Mouse (Mus musculus) spleen, postnatal 10 days (tissue): Measurements from ENCODE around the gene Efemp2.

Experiments used
- DNase-seq, 2 experiments: peaks; one replicate each; pipeline ENCODE4 v3.0.0; 2021 to 2022; ENCODE audit warnings: low spot score in 2 of 2

Gene Efemp2

DNA sequence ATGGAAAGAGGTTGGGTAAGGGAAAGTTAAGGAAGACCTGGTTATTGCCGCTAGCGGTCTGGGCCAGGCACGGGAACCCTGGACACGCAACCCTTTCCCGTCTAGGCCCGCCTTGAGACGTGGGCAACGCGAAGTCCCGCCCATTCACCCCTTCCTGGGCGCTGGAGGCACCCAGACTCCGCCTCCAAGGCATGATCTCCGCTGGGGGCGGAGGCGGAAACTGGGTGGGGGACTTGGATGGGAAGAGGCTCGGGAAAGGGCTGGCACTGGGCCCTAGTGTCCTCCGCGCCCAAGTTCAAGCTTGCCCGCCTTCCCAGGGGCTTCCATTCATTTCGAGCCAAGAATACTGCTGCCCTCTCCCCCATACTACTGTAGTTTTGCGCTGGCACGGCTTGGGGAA lies at the start of gene Efemp2:
Gene Efemp2 (plus strand): TSS at position 235 of the 400 bp plus-strand sequence.
- peak in 1 of 2 experiments; percentile 47 for DNase-seq

DNA sequence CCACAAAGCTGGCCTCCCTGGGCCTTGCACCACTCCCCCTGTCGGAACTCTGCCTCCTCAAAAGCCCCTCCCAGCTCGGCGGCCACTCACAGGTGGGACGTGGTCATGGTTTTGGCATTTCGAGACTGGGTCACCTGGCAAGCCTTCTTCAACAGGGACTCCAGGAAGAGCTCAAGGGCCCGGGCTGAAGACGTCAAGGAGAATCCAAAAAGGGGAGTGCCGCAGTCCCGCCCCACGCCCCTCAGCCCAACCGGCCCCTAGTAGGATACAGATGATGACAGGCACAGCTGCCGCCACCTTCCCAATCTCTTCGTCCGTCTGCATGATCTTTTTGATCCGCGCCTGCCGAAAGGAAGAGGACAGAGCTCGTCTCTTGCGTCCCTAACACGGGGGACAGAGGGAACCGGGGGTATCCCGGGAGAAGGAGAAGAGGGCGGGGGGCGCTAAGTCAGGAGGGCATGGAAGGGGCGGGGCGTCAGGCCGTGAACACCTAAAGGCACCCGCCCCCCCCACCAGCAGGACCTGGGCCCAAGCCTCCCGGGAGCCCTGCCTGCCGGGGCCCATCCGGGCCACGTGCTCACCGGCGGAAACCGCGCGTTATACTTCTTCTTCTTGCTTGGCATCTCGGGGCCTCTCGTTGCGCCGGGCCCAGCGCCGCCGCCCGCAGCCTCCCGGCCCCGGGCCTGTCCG lies 49.5 kb upstream of the Efemp2 start:
- peak; percentile 70 to 79 for DNase-seq

DNA sequence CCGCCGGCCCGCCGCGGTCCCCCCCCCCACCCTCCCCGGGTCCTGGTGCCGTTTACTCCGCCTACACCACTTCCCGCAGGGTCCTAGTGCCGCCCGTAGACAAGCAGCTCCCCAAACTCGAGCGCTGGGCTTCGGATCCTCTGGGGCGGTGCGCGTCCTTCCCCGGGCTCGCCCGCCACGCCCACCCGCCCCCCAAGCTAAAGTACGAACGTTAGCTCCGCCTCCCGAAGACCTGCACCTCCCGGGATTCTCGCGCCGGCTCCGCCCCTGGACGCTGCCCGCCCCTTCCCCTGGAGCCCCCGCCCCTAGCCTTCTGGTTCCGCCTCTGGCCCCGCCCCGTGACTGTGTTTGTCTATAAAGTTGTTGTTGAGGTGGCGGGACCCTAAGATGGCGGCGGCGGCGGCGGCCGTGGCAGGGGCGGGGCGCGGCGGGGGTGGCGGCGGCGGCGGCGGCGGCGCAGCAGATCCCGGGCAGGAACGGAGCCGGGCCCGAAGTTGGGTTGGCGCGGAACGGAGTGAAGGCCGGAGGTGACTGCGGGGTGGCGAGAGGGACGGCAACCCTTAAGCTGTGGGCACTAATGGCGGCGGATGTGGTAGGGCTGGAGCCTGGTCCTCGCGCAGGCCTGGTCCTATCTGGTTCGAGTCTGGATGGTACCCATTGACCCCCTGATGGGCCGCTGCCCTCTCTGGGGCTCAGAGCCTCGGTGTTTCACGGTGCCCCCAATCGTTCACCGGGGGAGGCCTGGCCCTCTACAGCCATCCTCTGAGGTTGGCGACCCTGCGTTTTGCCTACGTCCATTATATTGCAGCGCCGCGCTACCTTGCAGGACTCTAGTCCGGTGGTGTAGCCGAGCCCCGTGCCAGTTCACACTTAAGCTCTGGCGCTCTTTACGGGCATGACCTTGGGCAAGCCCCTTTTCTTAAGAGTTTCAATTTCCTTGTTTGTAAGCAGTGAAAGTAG lies 48.7 kb upstream of the Efemp2 start, which contains the start of the genes Drap1 and AI837181:
Gene Drap1 (minus strand): TSS at position 198 of the 960 bp plus-strand sequence.
Gene AI837181 (plus strand): TSS at position 363 of the 960 bp plus-strand sequence.
- peak; percentile 94 to 98 for DNase-seq

DNA sequence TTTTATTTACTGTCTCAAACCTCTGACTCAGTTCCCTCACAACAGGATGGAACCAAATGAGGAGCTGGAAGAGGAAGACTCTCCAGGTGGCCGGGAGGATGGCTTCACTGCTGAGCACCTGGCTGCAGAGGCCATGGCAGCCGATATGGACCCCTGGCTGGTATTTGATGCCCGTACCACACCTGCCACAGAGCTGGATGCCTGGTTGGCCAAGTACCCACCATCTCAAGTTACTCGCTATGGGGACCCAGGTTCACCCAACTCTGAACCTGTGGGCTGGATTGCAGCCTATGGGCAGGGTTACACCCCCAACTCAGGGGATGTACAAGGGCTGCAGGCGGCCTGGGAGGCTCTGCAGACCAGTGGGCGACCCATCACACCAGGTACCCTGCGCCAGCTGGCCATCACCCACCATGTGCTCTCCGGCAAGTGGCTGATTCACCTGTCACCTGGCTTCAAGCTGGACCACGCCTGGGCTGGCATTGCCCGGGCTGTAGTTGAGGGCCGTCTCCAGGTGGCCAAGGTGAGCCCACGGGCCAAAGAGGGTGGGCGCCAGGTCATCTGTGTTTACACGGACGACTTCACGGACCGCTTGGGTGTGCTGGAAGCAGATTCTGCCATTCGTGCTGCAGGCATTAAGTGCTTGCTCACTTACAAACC lies 47.7 kb upstream of the Efemp2 start:
- DNase-seq: no peak

DNA sequence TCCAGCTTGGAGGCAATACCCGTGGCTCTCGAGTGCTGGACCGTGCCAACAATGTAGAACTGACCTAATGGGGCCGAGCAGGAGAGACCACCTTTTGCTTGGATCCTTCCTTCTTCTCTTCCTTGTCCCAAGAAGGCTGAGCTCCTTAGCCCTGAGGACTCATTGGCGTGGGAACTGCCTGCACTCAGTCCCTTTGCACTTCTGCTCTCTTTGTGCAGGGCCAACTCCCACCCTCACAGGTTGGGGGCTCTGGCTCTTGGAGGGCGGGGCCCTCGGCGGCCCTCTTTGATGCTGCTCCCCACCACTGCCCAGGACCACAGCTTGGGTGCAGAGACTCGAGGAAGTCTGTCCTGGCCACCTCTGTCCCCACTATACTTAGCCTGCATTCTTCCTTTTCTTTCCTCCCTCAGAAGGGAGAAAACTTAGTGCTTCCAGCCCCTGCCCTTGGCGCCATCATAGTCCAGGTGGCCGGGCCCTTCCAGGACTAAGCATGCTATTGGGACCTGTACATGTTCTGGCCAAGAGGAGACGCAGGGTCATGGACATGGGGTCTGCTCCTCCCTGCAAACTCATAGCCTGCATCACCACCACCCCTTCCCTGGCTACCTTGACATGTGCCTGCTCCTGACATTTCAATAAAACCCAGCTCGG lies 47.0 kb upstream of the Efemp2 start:
- DNase-seq: no peak

DNA sequence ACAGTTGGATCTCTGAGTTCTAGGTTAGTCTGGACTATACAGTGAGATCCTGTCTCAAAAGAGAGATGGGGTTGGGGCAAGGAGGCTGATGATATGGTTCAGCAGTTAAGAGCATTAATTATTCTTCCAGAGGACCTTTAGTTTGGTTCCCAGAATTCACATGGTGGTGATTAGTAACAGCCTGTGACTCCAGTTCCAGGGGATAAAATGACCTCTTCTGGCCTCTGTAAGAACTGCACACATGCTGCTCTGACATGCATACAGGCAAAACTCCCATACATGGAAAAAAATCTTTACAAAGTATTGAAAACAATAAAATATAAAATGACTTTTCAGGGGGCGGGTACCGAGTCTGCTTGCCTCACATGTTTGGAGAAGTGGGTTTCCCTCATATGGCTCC lies 45.7 kb upstream of the Efemp2 start:
- peak in 1 of 2 experiments; percentile 46 for DNase-seq

DNA sequence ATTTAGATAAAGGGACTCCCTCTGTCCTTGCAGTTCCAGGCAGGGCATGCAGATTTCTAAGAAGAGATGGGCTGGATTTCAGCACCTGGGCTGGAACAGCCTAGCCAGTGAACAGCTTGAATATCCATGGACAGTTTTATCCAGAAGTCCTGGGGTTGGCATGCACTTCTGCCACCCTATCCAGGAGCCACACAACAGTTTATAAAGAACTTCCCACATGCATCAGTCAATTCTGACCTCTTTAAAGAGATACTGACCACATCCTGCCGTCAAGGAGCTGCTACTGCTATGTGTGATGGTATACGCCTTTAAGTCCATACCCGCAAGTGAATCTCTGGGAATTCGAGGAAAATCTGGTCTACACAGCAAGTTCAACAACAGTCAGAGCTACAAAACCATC lies 44.5 kb upstream of the Efemp2 start:
- no peak for DNase-seq

DNA sequence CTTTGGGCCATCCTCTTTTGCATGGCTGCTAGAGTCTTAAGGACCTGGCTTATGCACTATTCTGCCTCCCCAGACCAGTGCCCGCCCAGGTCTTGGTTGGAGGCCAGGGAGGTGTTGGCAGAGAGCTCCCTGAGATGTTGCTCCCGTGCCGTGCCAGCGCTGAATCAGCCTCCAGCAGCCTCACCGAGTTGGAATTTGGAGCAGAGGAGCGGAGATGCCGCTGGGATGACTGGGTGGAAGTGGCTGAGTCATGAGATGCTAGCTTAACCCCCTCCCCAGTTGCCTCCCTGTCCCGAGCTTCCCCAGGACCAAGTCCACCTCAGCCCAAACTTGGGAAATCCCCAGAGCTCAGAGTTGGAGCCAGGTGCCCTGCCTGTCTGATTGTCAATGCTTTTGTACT lies 43.9 kb upstream of the Efemp2 start:
- no peak for DNase-seq

DNA sequence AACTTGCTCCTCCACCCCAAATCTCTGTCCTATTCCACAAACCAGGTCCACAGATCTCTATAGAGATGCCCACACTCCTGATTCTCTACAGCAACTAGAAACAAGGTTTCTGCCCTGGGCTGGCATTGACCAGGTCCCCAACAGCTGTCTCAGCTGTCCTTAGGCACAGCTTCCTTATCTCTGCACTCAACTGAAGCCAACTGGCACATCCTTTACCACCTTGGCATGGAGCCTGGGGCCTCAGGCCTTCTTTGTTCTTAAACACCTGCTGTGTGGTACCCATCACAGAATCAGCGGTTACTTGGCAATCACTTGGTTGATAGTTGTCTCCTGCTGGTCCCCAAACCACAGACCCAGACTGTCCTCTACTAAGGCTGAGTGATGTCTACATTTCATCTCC lies 43.3 kb upstream of the Efemp2 start:
- no peak for DNase-seq

DNA sequence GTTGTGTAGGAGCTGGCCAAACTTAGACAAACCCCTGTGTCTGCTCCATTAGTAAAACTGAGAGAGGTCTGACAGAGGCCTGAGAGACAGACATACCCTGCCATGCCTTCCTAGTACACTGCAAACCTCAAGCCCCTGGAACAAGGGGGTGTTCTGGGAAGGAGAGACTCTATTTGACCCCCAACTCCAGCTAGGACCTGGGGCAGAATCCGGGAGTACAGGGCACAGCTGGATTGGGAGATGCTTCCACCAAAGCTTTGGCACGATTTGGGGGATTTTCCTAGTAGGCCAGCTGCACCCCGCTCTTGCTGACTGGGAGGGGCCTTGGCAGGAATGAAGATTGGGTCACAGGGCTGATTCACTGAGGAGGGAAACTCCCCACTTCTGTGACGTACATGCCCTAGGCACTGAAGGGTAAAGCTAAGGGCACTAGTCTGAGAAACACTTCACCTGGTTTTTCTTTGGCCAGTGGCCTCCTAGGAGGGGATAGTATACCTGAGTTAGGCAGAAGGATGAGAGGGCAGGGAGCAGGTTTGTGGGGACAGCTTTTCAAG lies 41.8 kb upstream of the Efemp2 start:
- DNase-seq: no peak

DNA sequence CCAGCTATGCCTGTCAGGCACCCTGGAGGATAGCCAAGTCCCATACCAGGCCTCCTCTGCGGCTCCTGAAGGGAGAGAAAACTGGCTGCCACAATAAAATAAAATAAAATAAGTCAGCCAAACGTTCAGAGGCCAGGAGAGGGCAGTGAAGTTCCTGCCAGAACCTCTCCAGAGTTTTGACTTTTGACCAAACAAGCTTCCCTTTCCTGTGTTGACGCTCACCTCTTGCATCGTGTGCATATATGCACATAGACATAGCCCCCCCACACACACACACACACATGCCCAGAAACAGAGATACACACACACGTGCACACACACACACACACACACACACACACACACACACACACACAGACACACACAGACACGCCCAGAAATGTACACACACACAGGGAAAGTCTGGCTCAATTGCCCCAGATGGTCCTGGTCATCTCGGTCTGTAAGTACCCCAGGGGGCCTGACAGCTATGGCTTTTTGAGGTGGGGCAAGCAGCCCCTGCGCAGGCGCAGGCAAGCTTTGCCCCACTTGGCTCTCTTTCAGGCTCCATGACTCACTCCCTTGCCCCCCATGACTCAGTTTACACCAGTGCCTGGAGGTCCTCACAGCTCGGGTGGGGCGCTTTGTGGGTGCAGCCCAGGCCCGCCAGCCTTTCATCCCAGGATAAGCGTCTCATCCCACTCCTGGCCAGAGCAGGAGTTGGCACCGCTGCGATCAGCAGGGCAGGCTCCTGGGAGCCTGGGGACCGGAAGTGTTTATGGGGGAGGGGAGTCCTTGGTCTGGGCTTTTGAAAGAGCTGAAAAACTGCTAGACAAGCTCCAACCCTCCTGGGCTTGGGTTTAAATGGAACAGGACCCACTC lies 40.5 kb upstream of the Efemp2 start:
- peak in 1 of 2 experiments; percentile 54 for DNase-seq

DNA sequence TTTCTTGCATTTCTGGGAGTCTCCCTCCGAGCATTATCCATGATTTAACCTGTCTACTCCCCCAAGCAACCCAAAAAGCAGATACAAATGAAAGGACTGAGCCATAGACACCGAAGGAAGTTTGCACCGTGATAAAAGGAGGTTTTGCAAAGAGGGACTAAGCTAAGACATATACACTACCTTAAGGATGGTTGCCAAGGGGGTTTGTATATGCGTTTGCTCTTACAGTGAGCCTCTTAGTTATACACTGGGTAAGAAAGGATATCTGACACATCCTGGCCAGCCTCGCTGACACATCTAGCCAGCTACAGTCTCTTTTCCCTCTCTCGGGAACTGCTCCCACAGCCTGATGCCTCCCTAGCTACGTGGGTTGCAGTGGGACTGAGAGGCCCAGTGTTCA lies 39.8 kb upstream of the Efemp2 start:
- DNase-seq: no peak

DNA sequence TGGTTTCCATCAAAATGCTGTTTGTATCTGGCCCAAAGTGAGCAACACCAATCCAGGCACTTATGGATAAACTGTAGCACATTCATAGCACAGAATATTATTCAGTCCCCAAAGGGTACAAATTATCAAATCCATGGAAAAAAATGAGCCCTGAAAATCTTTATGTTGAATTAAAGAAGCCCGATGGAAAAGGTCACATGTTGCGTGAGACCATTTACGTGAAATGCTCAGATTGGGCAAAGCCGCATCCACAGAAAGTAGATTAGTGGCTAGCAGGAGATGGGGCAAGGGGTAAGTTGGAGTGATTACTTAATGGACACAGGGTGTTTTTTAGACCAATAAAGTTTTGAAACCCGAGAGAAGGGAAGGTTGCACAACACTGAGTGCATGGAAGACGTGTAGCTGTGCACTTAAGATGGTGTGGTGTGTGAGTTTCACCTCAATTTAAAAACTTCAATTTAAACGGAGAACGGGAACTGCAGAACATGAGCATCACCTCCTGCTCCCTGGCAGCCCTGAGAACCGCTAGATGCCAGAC lies 29.3 kb upstream of the Efemp2 start:
- DNase-seq: no peak

DNA sequence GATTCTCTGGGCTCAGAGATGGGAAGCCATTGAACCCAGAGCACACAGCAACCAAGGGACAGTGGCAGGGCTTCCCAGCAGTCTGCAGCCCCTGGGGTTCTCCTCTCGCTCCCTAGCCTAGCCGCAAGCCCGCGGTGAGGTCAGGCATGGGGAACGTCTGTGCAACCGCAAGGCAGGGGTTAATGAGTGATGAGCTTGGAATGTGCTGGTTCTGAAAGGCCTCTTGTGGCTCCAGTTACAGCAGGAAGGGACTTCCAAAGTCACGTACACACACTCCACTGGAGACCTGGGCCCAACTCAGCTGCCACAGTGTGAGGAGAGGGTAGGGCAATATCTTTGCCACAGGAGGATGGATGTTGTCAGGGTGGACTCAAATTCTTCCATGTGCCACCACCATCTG lies 28.8 kb upstream of the Efemp2 start:
- DNase-seq: no peak

DNA sequence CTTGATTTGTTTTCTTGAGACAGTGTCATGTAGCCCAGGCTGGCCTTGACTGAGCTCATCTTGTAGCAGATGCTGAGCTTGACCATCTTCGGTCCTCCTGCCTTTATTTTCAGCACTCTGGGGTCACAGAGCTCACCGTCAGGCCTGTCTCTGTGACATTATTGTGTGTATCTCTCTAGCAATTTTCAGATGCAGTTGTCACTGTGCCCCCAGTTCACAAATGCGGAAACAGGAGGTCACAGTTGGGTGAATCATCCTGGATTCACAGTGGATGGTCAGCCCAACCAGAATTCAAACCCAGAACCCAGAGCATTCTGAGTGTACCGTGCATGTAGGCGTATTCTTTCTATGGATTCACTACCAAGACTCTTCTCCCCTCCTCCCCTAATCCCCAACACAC lies 28.0 kb upstream of the Efemp2 start:
- DNase-seq: no peak

DNA sequence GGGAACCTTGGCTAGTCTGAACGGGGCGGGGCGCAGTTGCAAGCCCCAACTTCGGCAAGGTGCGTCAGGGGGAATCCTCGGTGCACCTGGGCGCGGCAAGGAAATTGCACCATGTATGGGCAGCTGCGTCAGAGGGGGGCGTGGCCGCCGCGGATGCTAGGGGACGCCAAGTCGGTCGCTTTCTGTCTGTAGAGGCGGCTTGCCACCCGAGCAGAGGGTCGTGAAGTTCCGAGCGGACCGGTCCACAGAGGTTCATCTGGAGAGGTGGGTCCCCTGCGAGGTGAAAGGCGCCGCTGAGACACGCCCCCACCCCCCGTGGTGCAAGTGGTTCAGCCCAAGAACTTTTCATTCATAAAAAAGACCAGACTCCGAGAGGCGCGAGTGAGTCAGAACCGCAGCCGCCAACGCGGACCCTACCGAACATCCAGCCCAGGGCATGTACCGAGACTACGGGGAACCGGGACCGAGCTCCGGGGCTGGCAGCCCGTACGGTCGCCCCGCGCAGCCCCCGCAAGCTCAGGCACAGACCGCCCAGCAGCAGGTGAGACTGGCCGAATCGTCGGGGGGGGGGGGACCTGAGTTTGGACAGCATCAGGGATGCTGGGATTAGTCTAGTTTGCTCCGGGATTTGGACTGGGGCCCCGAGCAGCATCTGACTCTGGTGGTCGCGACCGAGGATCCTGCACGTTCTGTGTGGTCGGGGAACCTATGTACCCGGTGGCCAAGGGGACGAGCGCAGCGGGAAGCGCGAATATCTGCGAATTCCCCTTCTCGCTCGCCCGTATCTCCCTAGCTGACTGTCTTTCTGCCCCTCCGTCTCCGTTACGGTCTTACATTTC lies 26.0 kb upstream of the Efemp2 start, which contains the start of gene Fosl1:
Gene Fosl1 (plus strand): TSS at position 33 of the 839 bp plus-strand sequence.
- peak; percentile 60 to 84 for DNase-seq

DNA sequence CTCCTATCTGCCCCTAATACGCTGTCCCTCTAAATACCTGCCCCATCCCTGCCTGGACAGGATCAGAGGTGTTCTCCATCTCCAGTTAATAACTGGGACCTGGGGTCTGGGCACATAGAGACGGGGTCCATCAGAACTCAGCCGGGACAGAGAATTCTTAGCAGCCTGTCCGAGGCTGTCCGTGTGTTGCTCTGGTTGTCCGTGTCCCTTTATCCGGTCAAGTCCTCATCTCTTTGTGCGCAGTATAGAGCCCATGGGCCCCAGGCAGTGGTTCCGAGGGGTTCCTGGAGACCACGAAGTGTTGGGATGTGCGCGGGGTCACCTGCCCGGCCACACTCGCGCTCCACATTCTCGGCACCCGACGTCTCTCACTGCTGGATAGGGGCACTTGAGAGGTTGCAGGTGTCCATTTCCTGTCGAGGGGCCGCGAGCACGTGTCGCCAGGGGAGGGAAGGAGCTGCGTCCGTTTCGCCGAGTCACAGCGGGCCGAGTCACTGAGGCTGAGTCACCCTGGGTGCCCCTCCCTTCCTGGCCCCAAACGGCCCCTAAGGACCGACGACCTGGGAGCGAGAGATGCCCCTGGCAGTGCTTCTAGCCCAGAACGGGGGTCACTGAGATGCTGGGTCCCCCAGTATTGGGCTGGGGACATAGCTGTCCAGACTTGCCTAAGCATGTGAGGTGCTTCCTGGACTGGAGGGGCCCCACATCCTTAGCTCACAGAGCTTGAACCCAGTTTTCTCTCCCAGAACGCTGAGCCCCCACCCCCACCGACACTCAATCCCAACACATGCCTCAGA lies 25.2 kb upstream of the Efemp2 start:
- DNase-seq: peak in 1 of 2 experiments; percentile 56

DNA sequence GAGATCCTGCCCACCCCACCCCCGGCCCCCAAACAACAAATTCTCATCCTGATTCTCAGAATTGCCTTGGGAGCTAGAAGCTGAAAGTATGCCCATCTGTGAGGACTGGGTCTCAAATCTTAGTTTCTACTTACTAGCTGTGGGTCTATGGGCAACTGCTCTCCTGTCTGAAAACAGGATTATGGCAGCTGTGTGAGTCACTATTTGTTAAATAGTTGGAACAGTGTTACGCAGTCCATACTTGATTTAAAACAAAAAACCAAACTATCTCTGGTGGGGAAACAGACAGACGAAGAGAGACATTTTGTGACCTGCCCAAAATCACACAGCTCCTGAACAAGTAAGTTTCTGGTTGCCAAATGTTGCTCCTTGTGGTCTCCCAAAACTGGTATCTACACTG lies 24.1 kb upstream of the Efemp2 start:
- DNase-seq: no peak
